Mouse (Mus musculus): ENCODE data around the gene Tmc7.

The Tmc7 gene

DNA sequence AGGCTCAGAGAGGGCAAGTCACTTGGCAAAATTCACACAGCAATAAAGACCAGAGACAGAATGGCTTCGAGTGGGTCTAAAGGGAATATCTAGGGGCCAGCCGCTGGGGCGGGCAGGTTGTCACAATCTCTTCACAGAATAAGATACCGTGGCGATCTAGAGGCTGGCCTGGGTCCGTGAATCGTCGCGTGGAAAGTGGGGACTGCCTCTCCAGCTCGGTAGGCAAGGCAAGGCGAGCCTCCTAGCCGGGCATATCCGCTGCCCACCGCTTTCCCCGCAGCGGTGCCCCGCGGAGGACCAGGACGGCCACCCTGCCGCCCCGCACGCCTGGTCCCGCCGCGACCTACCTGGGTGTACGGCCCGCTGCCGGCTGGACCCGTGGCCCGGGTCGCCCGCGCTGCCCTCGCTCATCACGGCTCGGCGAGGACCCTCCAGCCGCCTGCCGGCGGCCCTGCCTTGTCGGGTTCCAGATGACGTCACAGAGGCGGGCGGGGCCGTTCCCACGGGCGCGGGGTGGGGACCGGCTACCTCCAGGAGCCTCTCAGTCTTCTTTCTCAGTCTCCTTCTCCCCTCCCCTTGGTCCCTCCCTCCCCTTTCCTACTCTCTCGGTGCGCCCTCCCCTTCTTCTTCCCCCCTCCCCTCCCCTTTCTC, at the start of gene Tmc7:
TSS of gene Tmc7 (minus strand) at position 480 of the 651 bp plus-strand sequence.
- DNase-seq (ENCODE audit: low read depth): no peak

DNA sequence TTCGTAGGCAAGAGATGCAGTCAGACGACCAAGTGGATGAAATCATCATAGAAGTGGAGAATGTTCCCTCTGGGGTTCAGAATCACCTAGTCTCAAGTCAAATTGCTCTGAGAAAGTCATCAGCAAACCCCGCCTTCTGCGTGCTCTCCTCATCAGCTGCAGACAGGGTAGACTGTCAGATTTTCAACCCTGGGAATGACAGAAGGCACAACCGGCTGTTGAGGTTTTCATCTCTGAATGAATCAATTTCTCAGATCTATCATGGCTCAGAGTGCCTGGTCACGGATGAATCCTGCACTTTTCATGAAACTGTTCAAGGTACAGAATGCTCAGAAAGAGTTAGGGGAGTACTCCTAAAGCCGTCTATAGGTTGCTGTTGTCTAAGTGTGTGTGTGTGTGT, 49.4 kb upstream of the Tmc7 start:
- no peak for DNase-seq (ENCODE audit: low read depth)

DNA sequence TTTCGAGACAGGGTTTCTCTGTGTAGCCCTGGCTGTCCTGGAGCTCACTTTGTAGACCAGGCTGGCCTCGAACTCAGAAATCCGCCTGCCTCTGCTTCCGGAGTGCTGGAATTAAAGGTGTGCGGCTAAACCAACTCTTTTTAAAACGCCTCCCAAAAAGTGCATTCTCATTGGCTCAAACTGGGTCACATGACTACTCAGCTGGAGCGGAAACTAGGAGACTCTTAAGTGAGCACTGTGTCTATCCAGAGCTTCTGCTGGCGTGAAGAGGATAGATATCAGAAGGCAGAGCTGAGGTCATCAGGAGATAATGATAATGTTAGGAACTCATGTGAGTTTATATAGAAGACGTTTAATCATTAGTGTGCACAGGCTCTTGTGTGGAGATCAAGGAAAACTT, 48.6 kb upstream of the Tmc7 start:
- DNase-seq (ENCODE audit: low read depth): no peak

DNA sequence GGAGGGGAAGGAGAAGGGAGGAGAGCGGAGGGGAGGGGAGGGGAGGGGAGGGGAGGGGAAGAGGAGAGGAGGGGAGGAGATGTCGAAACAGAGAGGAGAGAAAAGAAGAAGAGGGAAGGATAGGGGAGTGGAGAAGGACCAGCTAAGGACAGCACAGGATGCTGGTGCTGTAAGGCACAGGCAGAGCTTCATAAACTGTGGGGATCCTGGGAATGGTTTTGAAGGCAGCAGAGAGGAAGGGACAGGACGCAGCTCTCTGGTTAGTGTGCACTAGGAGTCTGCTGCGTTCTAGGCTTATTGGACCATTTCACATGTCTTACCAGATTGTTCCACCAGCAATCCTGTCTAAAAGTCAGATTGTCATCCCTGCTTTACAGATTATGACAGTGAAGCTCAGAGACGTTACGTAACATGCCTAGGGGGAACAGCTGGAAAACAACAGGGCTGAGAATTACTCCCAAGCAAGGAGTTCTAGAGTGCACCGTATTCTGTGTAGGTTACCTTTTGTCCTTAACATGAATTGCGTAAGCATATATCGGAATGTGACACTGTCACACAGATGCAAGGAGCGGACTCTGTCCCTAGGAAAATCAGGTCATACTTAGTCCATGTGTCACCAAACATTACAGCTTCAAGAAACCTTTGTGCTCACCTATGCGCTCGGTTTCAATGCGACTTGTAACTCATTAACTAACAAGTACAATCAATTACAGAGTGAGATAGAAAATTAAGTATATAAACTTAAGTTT, 43.2 kb upstream of the Tmc7 start:
- DNase-seq (ENCODE audit: low read depth): no peak

DNA sequence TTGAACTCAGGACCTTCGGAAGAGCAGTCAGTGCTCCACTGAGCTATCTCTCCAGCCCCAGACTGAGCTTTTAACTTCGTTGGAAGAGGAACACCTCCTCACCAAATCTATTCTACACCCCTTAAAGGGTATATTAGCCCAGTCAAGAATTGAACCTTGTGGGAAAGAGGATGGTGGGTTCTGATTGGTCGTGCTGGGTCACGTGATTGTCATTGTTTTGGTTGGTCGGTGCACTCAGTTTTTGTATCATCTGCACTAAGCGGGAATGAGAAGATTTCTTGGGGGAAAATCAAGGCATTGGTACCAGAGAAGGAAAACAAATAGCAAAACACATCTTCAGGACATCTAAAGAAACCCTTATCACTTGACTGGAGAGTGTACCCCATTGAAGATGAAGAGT, 36.6 kb upstream of the Tmc7 start:
- DNase-seq (ENCODE audit: low read depth): no peak

DNA sequence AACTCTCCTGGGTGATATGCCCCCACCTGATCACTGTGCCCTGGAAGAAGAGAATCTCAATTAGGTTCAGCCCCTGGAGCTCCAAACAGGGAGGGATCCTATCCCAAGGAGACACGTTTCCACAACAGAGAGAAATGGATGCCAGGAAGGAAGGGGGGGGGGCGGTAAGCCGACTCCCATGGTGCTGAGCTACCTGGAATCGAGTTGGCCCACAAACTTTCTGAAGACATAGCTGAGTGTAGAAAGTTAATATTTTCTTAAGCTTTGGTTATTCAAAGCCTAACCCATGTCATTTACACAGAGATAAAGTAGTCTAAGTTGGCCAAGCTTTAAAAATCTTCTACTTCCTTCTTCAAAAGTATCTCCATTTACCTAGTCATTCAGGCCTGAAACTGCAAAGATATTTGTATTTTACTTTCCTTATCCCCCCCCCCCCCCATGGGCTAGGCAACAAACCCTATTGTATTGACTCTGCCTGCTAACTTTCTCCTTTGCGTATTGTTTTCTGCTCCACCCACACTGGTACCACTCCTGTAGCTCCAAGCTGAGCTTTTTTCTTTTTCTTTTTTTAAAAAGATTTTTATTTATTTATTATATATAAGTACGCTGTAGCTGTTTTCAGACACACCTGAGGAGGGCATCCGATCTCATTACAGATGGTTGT, 35.8 kb upstream of the Tmc7 start:
- DNase-seq (ENCODE audit: low read depth): no peak

DNA sequence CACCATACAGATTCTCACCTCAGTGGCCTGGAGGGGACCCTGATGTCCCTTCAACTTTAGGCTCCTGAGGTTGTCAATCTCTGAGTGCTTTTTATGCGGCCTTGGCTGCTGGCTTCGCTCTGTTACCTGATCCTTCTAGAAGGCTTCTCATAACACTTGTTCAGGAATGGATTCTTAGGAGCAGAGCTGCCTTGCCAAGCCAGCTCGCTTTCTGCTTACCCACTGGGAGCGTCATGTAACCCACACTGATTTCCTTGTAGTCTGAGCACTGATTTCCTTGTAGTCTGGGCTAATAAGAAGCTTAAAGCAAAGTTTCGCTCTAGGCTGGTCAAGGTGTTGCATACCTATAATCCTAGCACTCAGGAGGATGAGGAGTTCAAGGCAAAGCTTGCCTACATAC, 33.6 kb upstream of the Tmc7 start:
- DNase-seq (ENCODE audit: low read depth): no peak

DNA sequence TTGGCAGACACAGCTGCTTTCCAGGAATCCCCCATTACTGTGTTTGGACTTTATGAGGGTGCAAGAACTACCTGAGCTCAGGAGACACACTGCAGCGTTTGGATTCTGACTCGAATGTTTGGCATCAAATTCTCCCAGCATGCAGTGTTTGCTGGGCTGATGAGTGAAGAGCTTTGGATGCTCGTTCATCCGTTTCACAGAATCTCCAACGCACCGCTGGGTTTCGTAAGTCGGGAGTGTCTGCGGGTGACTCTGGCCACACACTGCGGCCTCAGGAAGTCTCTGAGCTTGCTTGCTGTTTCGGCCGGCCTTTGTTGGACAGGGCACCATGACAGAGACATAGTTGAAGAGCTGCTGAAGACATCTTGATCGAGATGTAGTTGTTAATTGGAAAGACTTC, 29.5 kb upstream of the Tmc7 start:
- no peak for DNase-seq (ENCODE audit: low read depth)

DNA sequence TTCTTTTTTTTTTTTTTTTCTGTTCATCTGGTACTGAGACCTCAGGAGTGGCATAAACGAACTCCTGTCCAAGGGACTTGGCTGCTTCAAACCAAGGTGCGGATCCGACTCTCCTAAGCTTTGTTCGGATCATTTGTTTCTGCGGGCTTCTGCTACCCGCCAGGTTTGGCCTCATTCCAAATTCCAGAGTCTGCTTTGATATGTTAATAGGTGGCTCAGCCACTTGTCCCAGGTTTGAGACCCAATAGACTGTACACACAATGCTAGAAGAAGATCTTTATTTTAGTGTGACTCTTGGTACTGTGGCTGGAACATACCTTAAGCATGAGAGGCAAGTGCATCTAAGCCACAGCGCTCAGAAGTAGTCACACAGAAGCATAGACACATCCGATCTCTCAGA, 27.4 kb upstream of the Tmc7 start:
- no peak for DNase-seq (ENCODE audit: low read depth)

DNA sequence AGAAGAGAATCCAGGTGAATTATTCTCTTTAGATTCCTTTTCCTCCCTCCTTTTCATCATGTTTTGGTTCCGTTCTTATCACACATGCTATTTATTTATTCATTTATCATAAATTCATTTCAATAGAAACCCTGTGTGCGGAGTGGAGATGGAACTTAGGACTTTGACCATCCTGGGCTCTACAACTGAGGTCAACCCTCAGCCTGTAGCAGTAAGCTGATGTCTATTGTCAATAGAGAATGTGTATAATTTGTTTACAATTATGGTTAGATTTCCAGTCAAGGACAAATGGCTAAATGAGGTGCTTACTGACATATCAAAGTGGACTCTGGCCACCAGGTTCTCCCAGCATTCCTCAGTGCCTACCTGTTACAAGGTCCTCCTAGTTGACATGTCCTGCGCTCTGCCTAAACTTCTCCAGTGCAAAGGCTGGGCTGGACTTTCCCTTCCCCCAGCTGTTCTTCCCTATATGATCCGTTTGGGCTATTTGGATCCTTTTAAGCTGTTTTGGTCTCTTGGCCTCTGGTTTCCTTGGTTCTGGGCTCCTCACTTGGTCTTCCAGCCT, 26.7 kb upstream of the Tmc7 start:
- no peak for DNase-seq (ENCODE audit: low read depth)

DNA sequence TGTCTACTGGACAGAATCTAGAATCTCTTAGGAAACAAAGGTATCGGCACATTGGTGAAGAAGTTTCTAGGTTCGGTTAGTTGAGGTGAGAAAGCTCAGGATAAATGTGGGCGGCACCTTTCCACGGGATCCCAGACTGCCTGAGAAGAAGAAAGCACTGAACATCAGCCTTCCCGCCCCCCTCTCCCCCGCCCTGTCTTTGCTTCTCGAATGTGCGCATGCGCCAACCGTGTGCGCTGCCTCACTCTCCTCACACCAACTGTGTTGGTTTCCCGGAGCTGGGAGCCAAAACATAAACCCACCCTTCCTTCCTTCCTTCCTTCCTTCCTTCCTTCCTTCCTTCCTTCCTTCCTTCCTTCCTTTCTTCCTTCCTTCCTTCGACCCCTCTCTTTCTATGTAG, 26.2 kb upstream of the Tmc7 start:
- no peak for DNase-seq (ENCODE audit: low read depth)

DNA sequence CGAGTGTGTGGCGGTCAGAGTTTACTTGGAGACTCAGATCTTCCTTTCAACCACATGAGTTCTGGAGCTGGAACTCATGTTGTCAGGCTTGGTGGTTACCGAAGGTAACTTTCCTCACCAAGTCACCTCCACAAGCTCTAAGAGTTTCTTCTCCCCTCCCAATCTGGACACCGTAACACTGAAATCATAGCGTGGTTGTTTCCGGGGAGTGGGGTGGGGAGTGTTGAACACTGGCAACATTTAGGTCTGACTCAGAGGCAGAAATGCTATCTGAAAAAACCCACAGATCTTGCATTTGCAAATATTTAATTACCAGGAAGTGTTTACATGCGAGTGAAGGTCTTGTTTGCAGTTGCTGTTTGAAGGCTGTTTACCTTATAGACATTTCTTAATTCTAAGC, 25.3 kb upstream of the Tmc7 start:
- no peak for DNase-seq (ENCODE audit: low read depth)

DNA sequence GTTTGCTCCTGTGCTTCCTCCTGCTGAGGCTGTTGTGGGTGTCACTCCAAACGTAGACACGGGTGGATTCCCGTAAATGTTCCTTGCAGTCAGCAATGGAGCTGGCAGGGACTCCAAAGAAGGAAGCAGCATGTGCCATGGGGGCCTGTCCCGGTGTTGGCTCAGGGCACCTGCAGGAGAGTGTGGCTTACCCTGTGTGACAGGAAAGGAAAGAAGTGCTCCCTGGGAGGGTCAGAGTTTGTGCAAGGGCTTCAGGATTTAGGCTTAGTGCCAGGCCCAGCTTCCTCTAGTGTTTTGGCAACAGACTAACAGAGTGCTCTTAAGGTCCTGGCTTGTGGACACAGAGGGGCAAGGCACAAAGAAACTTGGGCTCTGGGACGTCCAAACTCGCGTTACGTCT, 20.3 kb upstream of the Tmc7 start:
- no peak for DNase-seq (ENCODE audit: low read depth)

DNA sequence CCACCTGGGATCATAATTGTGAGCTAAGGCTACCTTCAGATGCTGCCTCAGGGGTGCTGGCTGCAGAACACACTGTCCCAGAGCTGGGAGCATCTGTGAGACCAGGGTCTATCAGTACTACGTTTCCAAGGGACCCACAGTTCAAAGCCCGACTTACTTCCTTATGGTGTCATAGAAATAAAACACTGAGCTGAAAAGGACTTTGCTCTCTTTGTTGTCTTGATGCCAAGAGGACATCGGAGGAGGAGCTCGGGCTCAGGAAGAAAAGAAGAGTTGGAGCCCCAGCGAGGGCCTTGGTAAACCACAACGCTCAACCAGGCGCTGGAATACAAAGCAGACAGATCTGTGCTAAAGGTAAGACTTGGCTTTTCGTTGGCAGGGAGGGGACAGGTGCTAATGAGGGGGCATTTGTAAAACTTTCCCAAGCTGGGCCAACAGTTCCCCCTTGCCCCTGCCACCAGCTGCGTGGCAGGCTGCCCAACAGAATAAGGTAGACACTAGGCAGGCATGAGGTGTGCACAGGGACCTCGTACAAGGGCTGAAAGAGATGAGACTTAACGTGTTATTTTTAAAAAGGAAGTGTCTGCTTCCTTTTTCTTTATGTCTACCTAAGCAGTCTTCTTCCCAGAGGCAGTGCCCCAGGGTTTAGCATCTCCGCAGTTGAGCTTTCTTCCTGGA, 15.6 kb upstream of the Tmc7 start:
- DNase-seq (ENCODE audit: low read depth): no peak

DNA sequence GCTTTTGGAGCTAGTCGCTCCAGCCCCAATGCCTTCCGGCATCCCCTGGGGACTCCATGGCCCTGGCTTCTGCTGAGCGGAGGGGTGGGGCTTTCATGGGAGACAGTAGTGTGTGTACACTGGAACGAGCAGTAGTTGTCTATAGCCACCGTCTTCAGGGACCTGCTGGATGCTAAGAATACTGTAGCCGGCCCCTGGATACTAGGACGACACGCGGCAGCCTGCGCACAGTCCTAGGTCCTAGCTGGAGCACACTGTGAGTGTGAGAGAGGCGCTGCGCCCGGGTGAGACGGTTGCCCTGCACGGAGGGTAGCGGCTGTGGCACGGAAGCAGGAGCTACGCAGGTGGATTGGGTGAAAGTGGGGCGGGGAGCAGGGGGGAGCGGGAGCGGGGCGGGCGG, 12.7 kb upstream of the Tmc7 start, which contains the start of gene Tmc5:
TSS of gene Tmc5 (plus strand) at position 97 of the 400 bp plus-strand sequence.
- DNase-seq (ENCODE audit: low read depth): no peak

DNA sequence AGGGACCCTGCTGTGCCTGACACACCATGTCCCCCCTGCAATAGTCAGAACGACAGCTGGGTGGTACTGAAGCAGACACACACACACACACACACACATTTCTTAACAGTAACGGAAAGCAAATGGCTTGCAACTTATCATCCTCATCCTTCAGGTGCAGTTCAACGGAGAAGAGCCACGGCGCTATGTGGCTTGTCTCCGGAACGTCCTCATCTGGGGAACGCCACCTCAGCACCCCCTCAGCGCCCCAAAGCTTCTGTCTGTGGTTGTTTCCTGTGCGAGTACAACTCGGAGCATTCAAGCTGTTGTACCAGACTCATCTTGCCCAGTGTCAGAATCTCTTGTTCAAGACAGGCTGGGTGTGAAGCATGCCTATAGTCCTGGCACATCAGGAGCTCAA, 11.7 kb upstream of the Tmc7 start:
- no peak for DNase-seq (ENCODE audit: low read depth)

DNA sequence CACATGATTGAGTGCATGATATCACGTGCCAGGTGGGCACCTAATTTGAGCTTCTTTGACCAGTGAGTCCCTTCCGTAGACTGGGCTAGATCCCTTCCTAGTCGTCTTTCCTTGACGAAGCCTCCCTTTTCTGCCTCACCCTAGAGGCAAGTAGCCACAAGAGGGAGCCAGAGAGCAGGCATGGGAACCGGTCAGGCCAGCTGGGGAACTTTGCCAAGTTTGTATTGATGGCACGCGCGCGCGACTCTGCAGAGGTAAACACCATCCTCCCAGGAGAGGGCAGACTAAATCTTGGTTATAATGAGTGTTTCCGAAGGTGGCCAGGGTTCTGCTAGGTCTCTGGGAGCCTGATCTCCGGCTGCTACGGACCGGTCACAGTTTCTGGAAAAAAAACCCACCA, 10.7 kb upstream of the Tmc7 start:
- DNase-seq (ENCODE audit: low read depth): peak; percentile 58

DNA sequence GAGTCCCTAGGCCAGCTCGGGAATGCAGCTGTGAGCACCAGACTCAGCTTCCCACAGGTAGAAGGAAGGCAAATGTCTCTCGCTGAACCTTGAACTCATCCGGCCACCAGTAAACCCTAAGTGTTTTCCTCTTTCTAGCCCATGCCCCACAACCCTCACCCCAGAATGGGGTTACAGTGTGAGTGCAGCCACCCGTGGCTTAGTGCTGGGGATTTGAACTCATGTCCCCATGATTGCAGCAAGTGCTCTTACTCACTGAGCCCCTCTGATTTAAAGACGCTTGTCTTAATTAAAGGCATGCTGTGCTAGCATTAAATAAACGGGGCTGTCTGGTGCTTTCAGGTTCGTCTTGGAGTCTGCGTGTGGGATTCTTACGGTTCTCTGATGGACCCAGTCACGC, 10.1 kb upstream of the Tmc7 start:
- DNase-seq (ENCODE audit: low read depth): no peak

DNA sequence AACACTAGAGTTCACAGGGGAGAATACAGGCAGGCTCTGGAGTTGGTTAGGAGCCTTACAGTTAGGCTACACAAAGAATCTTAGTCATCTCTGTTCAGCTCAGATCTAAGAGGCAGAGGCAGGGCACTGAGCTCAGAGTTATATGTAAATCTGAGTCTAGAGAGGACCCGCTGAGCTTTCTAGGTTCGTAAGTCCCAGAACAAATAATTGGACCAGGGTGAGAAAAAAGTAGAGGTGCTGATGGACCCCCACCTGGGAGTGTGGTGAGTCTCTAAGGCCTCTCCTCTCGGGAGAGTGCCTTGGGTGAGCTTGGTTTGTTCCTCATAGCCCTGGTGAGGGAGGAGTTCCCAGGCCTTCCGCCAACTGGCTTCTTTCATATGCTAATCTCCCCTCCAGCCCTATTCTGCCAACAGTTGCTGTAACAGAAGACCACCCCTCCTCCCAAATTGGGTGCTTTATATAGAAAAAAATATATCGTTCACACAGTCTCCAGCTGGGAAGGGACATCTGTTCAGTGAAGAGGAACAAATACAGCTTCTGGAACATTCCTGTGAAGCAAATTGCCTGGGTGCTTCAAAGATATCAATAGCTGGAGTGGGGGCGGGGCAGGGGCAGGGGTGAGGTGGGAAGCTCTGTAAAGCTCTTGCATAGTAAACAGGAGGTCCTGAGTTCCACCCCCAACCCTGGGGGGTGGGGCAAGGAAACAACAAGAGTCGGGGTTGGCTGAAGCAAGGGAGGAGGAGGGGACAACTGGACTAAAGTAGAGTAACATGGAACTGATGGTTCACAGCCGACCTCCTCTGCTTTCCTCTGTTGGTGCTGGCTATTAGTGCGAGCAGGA, 9.3 kb upstream of the Tmc7 start:
- no peak for DNase-seq (ENCODE audit: low read depth)

DNA sequence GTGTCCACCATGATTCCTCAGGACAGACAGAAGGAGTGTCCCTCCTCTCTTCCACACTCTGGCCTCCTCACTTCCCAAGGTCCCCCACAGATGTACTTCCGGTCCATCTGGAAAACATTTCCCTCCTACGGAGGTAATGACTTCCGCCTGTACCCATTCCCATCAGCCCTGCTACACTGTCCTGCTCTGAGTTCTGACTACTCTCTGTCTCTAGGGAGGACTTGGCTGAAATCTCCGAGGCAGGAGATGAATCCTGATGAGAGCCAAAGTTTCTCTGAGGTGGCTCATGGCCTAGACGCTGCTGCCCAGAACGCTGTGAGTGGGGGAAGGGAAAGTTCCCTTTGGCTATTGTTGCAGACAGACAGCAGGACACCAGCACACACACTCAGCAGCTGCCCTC, 7.6 kb upstream of the Tmc7 start:
- peak; percentile 40 for DNase-seq (ENCODE audit: low read depth)

DNA sequence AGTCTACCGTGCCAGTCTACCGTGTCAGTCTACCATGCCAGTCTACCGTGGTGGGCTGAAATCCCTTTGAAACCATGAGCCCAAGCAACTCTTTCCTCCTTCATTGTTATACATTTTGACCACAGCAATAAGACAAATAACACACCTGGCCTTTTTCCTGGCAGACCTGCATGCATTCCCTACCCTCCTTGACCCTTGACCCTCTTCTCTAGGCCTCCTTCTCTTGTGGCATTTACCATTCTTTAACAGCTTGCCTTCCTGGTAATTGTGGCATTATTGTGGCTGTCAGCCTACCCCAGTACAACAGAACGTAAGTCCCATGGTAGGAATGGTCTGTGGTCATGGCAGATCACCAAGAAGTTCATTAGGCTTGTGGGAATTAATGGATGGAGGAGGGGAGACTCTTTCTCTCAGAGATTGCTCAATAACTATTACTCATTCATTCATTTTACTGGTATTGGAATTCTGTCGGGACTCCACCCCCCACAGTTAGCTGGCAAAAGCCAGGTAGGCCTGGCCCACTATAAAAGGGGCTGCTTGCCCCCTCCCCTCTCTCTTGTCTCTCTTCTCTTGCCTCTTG, 6.3 kb upstream of the Tmc7 start:
- peak; percentile 73 for DNase-seq (ENCODE audit: low read depth)
